Mouse (Mus musculus) gastrocnemius, postnatal 10 days (tissue): ENCODE results near the gene BC049352. TPM values are rescaled to one million over a fixed set of nuclear protein-coding genes. Genes with fewer than 3 reads are reported as not detected.

Experiments used
- DNase-seq: peaks from one replicate; pipeline ENCODE4 v3.0.0; 2021; ENCODE audit warnings: mixed read lengths
- long read RNA-seq, 2 experiments: library from polyadenylated mRNA; stranded (forward); transcript quantifications; one replicate each; pipeline ENCODE4 v2.0.0; 2021
- total RNA-seq, 2 experiments: library from RNA; stranded (reverse); gene quantifications; 2 replicates each; pipeline ENCODE4 v1.2.3; 2021

BC049352 gene
- total RNA-seq = not detected
- long read RNA-seq, experiment 1 = 0 reads
- long read RNA-seq, experiment 2 = 0 reads

DNA sequence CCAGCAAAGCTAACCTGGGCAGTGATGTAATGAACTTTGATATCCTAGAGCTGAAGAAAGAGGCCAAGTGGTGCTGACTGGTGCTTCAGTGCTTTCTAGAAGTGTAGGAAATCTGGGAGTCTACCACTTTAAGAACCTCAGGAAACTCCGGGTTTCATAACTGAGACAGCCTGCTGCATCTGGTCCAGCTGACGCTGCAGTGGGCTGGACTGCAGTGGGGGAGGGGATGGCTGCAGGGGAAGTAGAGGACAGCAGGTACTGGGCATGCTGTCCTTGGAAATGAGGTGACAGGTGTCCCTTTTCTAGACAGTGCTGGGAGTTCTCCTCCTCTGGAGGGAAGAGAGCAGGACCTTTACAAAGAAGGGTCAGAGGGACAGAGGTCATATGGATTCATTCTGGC, at the start of gene BC049352:
TSS of gene BC049352 (plus strand) at position 238 of the 400 bp plus-strand sequence.
- no peak for DNase-seq

- peak; percentile 75 for DNase-seq
These were observed 48.1 kb upstream of the BC049352 start for GRCm38 (mm10) chr9:45133484-45134310.

DNA sequence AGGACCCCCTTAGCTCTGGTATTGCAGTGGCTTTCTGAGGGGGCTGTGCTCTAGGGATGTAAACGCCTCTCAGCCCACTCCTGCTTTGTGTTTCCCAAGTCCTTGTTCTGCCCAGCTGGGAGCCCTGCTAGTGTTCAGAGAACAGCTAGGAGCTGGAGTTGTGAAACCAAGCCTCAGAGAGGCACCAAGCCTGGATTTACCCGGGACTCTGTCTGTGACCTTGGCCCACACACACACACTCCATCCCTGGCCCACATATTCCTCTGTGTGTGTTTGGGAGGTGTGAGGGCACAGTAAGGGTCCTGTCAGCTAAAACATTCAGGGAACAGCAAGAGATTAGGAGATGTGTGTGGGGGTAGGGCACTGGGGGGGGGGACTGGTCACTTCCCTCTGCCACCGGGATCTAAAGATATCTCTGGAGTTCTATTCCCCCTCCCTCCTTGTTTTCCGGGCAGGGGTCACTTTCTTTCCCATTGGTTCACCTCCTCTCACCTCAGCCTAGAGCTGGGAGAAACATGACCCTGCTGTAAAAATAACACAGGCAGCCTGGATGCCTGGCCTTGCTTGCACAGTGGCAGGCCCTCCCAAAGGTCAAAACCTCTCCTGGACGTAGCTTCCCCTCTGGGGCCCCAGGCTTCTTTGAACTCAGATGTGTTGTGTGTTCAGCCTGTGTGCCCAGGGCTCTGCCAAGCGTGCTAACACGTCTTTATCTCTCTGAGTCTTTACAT, 45.2 kb upstream of the BC049352 start:
- DNase-seq = no peak

DNA sequence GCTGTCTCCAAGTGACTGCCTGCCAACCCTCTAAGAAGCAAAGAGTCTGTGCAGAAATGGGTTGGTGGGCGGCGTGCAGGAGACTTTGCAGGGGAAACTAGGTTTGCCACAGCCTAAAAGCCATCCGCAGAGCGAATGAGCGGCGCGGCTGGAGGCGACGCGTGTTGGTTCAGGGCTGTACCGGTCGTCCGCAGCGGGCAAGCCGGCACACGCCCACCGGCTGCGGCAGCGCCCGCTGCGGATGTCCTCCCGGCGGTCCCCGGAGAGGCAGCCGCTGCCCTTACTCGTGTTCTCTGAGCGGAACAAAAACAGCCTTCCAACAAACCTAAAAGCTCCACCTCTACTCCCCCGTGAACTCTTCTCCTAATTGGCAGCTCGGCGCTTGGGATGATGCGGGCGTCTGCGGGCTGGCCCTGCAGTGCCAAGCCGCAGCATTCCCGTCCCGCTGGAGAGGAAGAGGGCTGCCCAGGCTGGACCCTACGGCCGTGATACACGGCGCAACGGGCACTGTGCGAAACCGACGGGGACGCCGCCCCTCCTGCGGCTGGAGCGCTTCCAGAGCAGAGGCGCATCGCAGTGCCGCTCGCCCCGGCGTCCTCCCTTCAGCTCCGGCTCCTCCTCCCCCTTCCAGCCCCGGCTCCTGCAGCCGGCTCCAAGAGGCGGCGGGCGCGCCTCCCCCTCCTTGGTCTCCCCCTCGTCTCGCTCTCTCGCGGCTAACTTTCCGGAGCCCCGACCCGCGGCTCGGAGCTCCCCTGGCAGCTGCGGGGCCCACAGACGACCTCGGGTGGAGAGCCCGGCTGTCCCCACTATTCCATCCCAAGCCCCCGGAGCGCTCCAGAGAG, 43.4 kb upstream of the BC049352 start, which contains the start of gene Scn4b:
TSS of gene Scn4b (plus strand) at position 205 of the 842 bp plus-strand sequence.
- peak; percentile 71 for DNase-seq

DNA sequence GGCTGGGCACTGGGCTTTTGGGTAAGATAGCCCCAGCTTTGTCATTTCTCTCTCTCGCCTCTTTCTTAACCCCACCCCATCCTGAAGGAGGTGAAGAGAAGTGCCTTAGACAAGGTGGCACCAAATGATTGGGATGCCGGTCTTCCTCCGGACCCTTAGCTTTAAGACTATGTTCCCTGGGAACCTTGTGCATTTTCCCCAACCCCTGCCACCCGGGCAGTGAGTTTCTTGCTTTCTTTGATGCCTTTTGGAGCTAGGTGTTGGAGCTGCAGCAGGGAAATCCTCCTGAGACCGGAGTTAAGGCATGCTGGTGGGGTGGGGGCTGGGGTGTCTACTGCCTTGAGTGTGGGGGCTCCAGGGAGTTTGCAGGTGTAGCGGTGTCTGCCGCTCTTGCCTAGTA, 42.7 kb upstream of the BC049352 start:
- no peak for DNase-seq

GRCm38 (mm10) chr9:45140945-45141344, 40.9 kb upstream of the BC049352 start:
- DNase-seq = no peak

- DNase-seq = no peak
These were observed 39.1 kb upstream of the BC049352 start for GRCm38 (mm10) chr9:45142686-45143085.

DNA sequence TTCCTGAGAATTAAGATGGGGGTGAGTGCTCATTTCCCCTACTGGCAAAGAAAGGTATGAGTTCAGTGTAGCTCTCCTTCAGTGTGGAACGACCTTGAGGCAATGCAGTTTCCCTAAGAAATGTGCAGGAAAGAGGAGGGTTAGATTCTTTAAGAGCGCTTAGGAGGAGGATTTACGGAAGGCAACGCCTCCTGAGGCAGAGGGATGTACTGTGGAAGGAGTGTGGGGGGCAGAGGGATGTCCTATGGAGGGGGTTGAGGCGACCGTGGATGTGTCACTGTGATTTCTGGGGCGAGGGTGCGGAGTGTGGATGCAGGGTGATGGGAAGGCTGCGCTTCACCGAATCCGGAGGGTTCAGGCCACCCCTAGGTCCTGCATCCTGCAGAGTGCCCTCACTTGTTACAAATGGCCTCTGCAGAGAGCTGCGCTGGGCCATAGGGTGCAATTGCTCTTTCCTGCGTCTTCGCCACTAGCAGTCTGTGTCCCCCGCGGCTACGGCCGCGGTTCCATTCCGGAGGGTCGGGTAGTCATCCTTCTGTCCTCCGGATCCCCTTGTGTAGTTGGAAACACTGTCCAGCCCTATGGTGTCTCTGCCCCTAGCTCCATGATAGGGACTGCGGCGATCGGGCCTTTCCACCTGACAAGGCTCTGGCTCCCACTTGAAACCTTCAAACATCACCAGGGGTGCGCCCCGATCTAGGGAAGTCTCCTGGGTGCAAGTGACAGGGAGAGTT, 36.1 kb upstream of the BC049352 start:
- no peak for DNase-seq

DNA sequence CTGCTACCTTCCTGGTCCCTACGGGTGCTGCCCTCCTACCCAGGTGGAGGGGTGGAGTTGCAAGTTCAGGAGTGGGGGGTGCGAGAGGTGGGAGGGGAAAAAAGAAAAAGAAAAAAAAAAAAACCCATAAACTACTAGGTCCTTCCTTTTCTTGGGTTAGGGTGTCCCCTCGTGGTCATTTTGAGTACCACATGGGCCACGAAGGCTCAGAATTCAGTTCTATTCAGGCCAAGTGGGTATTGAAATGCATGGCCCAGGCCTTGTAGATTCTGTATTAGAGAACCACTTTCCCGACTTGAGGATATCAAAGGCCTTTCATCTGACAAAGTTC, 35.6 kb upstream of the BC049352 start:
- DNase-seq = peak; percentile 63

DNA sequence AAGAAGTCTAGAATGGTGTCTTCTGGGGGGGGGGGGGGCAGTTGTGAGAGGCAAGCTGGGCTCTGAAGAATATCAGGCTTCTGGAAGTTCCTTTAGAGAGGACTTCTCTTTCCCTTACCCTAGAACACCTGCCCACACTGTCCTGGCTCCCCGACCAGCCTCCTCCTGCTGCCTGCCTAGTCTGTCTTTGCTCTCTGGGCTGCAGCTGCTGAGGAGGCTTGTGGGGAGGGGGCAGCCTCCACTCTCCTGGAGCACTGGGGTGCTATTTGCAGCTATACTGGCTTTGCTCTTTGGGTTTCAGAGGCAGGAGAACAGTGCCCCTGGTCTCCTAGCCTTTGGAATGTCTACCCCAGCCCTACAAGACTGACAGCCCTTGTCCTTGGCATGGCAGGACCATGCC, 30.9 kb upstream of the BC049352 start:
- no peak for DNase-seq

GRCm38 (mm10) chr9:45153361-45153760, 28.4 kb upstream of the BC049352 start:
- no peak for DNase-seq

GRCm38 (mm10) chr9:45167903-45168302, 13.9 kb upstream of the BC049352 start:
- no peak for DNase-seq

GRCm38 (mm10) chr9:45170150-45170549, 11.7 kb upstream of the BC049352 start:
- DNase-seq = no peak

DNA sequence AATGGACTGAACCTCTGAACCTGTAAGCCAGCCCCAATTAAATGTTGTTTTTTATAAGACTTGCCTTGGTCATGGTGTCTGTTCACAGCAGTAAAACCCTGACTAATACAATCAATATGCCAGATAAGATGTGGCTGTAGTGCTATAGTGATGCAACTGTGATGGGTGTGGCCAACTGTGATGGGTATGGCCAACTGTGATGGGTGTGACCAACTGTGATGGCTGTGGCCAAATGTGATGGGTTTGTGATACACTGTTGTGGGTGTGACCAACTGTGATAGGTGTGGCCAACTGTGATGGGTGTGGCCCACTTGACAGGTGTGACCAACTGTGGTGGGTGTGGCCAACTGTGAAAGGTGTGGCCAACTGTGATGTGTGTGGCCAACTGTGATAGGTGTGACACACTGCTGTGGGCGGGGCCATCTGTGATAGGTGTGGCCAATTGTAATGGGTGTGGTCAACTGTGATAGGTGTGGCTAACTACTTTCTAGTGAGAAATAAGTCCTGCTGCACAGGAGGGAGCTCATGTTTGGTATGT, 10.7 kb upstream of the BC049352 start:
- no peak for DNase-seq

DNA sequence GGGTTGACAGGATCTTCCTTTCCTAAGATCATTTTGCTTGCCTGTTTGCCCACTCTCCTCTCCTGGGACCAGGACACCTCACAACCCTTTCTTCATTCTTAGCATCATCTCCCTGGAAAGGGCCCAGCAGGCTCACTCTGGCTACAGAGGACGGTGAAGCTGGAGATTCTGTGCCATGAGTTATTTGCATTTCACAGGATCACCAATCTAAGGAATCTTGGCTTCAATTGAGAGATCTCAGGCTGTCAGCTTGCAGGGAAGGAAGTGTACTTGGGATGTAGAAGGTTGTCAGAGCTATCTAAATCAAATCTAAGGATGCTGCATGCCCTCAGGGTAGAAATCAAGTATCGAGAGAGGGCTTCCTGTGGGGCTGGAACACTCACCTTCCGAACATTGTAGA, 8.3 kb upstream of the BC049352 start:
- DNase-seq = no peak

DNA sequence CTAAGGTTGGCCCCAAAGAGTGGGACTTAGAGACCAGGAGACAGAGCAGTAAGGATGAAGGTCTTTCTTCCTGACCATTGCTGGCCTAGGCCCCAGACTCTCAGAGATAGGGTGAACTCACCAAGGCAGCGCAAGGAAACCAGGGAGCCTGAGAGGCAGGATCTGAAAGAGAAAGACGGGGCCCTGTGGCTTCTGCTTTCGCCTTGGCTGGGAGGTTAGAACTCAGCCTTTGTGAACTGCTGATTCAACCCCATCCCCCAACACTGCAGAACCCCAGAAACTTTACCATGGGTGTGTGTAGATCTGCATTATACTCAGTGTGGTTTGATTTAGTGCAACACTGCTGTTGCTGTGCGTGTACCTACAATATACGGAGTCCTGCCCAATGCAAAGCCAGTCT, 2.5 kb upstream of the BC049352 start:
- DNase-seq = no peak

DNA sequence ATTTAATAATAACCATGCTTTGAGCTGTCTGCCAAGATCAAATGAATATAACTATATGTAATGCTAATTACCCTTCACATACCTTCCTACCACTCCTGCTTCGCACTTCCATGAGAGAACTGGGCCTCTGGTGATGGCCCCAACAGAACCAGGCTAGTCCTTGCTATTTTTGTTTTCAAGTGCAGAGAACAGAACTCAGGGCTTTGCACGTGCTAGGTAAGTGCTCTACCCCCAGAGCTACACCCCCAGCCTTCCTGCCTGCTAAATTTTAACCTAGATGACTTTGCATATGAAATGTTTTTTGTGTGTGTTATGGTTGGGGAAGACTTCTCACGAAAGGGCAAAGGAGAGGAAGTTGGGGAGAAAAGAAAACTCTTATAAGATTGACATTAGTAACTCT, 714 bp downstream of the BC049352 start:
- DNase-seq = no peak

- no peak for DNase-seq
These were observed 1.5 kb downstream of the BC049352 start for GRCm38 (mm10) chr9:45183266-45183665.

DNA sequence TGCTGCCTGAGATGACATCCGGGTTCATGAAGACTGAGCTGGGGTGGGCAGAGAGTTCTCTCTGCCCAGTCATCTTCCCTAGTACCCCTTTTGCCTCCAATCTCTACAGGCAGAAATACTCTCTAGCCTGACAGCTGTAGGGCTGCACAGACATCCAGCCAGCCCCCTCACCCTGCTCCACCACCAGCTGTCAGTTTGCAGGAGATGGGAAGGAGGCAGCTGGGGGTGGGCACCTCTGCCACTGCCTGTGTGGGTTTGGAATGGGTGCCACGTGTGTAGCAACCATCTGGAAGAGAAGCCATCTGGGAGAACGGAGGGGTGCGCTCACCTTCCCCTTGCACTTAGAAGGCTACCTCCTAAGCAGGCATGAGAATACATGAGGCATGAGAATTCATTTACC, 3.4 kb downstream of the BC049352 start:
- DNase-seq = no peak

- DNase-seq = no peak
These were observed 7.1 kb downstream of the BC049352 start for GRCm38 (mm10) chr9:45188570-45189563.
